Mouse (Mus musculus): ENCODE data around the gene Col6a3. TPM values are rescaled to one million over a fixed set of nuclear protein-coding genes. Genes with fewer than 3 reads are reported as not detected.

The Col6a3 gene
- total RNA-seq (2015) (0.02 TPM in 1 of 2 replicates, not detected in the other), total RNA-seq (2017) (not detected in 2 replicates)

DNA sequence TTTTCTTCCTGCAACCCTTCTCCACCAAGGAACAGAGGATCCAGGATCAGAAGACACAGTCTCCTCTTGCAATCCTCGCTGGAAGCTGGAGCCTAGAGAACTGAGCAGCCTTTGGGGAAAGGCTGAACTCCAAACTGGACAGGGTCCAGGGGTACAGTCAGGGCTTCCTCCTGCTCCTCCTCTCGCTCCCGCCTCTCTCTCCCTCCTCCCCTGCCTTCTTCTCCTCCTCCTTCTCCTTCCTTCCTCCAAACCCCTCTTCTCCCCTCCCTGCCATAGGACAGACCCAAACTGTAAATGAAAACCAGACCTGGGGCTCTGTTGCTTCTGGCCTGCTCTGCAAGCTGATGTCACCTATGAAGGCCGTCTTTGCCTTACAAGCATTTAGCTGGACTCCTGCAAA is at the start of gene Col6a3:
Col6a3 (minus strand) TSS at position 136 of the 400 bp plus-strand sequence.
- no peak for ATAC-seq (ENCODE audit: poor library complexity, severe bottlenecking)

DNA sequence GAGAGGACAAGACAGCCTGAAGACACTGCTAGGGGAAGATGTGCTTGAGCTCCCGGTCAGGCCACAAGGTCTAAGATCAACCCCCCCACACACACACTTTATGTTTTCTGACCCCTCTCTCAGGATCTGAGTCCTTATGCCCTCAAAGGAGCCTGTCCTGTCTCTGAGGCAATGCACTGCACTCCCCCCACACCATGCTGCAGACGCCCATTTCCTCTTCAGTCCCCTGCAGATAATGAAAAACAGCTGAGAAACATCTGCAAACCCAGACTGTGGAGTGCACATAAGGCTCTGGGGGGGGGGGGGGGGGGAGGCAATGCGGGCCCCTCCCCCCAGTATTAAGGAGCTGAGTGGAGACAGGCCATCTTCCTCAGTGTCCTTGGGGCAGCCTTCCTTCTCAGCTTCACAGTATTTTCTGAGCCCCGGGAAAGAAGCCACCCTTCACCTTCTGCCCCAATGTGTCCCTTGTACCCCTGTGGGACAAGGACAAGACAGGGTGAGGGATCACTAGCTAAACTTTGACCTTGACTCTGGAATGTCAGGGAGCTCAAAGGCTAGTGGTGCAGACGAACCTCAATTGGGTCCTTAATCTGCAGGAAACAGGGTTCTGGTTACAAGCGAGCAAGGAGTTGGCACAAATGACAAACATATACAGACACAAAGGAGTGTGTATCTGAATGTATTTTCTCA is 42.1 kb upstream of the Col6a3 start:
- ATAC-seq (ENCODE audit: poor library complexity, severe bottlenecking): no peak

DNA sequence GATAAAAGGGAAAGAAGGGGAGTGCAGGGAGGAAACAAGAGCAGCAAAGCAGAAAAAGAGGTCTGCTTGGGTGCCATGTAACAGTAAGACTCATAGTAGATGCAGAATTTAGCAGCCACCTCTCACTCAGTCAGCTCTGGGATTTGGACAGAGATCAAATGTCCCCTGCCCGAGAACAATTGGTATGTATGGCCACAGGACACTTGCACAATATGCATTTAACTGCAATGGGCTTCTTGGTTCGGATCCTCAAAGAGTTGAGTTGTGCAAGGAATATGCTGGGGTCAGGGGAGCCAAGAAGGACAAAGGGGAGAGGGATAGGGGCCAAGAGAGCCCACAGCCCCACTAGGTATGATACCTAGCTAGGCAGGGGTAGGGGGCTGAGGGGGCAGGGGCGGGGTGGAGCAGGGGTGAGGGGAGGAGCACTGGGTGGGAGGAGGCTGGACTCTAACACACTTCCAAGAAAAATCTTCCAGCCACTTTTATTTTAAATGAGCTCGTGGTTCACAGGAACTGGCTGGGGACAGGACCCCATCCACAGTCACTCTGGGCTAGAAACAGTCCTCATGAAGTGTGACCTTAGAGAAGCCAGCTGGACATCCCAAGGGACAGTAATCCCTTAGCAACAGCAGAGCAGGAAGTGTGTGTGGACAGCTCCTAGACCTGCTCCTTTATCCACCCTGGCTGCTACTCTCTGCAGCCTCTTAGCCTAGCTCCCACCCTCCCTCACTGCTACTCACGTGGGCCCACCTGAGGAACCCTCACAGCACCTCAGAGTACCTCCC is 32.9 kb upstream of the Col6a3 start:
- no peak for ATAC-seq (ENCODE audit: poor library complexity, severe bottlenecking)

DNA sequence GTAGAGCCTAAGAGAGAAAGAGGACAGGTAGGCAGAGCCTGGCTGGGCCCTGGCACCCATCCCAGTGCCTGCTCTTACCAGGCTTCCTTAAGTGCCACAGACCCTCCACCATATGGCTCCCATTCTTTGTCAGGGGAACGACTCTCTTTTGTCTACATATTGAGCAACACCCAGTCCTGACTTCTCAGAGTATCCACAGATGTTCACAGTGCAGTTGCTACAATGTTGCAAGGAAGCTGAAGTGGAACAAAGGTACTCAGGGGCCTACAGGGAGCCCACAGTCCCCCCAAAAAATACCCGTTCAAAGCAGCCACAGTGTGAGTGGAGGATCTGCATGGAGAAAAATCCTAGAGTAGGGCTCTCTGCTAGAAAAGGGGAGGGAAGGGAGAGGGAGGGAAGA is 32.2 kb upstream of the Col6a3 start:
- ATAC-seq (ENCODE audit: poor library complexity, severe bottlenecking): no peak

DNA sequence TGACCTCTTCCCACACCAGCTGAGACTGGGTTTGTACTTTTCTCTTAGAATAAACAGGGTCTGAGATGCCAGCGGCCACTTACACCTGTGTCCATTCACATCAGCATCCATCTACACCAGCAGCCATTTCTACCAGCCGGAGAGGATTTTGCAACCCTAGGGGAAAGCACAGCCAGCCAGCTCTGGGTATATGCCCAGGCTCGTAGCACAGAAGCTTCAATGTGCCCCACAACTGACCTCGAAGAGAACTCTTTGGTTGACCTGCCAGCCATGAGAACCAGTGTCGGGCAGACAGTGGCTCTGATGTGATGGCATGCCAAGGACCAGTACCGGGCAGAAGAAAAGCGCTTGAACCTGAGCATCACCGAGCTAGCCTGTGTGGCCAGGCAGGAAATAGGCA is 31.6 kb upstream of the Col6a3 start:
- no peak for ATAC-seq (ENCODE audit: poor library complexity, severe bottlenecking)

DNA sequence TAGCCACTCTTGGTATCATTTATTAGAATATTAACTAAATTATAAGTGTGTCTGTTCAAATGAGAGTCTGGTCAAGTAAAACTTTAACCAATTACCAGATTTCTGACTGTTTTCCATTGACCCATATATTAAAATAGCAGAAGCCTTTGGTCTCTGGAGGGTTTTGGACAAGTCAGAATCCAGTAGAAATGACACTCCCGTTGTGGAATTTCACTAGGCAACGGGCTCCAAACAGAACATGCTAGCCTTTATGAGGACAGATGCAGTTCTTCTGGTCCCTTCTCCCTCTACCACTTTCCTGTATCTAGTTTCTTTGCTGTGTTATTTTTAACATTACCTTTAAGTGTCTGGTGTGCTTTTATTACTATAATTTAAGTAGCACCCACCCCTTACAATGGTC is 26.8 kb upstream of the Col6a3 start:
- no peak for ATAC-seq (ENCODE audit: poor library complexity, severe bottlenecking)

DNA sequence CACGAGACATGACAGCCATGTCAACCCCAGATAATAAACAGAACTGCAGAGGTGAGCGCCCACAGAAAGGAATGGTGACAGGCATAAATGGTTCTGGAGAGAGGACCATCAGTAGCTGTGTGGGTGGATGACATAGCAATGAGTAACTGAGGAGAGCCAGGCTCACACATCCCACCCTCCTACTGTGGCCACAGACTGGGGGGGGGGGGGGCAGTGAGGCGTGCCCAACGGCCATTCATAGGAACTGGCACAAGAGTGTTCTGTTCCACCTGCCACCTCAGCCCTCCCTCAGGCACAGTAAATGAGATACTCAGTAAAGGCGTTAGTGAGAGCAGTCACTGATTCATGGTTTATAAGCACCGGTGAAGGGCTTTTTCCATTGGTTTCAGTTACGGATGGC is 23.0 kb upstream of the Col6a3 start:
- no peak for ATAC-seq (ENCODE audit: poor library complexity, severe bottlenecking)

DNA sequence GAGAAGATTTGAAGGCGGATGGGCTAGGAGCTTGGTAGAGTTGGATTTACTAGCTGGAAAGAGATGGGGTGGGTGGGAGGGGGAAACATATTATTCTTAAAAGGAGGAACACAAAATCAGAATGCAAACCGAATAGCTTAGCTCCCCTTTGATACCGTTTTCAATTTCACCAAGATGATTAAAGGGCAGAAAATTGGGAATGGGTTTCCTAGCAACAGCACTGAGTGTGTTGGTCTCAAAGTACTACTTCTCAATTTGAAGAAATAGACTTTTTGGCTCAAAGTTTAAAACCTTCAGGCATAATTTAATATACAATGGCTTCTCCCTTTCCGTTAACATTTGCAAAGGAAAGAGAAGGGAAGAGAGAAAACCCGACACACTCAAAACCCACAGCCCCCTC is 12.1 kb upstream of the Col6a3 start:
- no peak for ATAC-seq (ENCODE audit: poor library complexity, severe bottlenecking)

DNA sequence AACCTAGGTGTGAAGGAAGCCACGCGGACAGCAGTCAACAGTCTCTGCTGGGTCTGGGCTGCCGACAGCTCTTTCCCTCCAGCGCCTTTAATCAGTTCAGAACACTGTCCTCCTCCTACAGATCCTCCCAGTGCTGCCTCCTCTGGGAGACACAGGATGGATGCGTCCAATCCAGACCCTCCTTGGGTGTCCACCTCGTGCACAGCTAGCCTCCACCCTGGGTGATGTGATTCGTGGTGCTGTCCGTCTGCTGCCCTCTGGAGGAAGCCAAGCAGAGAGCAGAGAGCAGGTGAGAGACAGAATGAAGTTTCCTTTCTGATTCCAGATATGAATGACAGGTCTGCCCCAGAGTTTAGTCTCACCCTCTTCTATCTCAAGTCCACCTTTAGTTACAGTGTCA is 6.1 kb upstream of the Col6a3 start:
- no peak for ATAC-seq (ENCODE audit: poor library complexity, severe bottlenecking)

DNA sequence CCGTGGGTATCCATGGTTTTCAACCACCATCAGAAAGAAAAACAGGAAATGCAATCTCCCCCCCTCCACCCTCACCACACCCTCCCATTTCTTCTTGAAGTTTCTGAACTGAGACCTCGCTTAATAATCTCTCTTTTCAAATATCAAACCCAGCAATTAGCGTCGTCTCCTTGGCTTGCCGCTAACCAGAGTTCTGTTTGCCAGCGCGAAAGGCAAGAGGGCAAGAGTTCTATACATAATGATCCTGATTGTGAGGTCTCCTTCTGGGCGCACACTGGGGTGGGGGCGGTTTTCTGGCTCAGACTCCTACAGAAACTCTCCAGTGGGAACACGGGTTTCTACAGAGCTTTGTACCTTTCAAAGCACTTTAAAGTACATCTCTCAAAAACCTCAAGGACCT is 1.4 kb upstream of the Col6a3 start:
- no peak for ATAC-seq (ENCODE audit: poor library complexity, severe bottlenecking)

DNA sequence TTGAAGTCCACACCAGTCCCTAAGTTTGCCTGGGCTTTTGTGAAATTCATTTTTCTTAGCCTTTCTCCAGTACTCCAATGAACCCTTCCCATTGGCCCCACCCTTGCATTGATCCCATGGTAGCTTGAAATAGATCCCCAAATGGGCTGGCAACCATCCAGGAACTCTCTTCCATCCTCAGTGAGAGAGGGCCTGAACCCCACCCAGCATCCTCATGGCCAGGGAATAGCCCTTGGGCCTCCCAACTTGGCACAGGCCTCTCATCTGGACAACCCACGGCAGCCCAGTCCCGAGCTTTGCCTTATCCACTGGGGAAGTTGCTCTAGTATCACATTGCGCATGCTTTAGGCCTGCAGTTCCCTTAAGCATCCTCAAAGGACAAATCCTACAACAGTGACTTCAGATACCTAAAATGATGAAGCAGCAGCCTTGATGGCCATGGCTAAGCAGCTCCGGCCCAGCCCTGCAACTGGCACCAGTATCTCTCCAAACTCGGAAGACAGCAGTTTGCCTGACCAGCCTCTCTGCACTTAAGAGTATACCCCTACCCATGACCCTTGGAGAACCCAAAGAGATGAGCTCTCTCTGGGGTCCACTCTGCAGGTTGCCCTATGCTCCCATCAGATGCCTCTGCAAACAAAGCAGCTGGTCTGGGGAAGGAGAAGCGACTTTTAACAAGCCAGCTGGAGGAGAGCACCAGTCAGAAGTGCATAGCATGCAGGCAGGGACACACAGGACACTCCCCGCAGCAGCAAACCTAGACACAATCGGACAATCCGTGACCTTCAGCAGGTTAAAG is 783 bp downstream of the Col6a3 start:
- no peak for ATAC-seq (ENCODE audit: poor library complexity, severe bottlenecking)

DNA sequence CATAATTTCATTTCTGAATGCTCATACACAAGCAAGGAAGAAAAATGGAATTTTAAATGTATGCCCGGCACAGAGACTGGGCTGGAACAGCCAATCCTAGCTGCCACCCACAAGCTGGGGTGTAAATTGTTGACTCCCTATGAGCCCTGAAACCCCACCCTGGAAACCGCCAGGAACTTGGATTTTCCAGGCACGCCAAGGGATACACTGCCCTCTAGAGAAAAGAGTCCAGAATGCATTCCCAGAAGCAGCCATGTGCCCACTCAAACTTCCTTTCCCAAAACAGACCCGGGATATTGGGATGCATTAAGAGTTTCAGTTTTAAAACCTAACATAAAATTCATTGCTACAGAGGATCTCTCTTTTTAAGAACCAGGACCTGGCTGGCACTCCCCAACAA is 3.5 kb downstream of the Col6a3 start:
- ATAC-seq (ENCODE audit: poor library complexity, severe bottlenecking): no peak

DNA sequence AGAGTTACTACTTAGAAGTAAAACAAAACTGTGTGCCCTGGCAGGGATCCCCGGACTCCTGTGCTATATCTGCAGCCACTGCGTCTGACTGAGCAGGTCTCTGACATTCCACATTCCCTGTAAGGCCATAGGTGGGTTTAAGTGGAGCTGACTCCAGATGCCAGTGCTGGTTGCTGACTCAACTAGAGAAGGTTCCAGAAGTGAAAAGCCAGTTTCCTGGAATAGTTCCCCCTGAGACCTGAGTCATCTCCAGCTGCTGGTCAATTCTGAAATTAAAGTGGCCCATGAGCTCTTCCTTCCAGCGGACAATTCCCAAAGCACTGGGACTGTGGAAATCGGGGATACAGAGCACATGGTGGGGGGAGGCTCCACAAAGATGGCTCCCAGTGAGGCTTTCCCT is 5.1 kb downstream of the Col6a3 start:
- ATAC-seq (ENCODE audit: poor library complexity, severe bottlenecking): no peak

DNA sequence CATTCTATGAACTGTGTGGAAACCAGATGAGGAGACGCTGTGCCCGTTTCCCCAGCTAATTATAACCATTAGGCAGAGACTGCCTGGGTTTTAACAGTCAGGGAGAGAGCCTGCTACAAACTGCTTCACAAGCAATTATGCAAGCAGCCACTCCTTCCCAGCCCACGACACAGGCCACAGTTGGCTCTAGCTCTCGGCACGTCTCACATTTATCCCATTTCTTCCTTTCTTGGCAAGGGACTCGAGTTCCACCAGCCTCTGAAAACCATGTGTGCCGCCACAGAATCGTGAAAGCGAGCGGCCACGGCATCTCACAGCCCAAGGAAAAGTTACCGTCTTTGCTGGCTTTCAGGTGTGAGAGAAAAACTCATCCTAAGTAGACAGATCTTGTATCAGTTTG is 5.5 kb downstream of the Col6a3 start:
- ATAC-seq (ENCODE audit: poor library complexity, severe bottlenecking): no peak

DNA sequence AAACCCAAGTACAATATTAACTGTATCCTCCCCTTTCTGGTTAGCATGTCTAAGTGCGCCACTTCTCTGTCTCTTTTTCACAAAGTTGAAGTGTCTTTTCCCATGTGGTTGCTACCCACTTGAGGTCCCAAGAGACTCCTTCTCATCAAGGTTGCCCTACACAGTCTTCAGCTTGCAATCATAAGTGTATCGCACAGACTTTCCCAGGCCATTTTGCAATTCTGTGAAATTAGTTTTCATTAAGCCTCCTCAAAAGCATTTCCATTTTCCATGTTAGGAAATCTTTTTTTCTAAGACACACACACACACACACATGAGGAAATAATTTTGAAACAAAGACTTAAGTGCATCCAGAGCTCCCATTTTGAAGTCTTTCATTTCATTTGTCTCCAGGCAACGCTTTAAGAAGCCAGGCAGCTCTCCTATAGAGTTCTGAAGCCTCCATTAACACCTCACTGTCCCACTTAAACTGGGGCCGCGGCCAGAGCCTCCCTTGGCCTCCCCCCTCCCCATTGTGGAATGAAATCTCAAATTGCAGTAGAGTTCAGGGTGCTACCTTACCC is 7.5 kb downstream of the Col6a3 start:
- no peak for ATAC-seq (ENCODE audit: poor library complexity, severe bottlenecking)

DNA sequence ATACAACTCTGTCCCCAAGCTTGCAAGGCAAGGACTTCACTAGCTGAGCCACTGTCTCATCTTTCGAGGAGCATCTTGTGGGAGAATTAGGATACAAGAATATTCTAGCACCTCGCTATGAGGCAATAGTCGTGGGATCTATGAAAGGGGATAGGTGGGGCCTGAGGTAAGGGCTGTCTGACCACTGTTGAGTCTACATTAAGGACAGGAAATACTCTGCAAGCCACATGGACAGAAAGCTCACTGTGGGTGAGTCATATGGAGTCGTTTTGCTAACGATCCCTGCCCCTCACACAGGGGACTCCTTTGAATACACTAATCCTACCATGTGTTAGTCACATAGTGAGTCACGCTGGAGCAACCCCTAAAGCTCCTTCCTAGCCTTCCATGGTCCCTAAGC is 9.1 kb downstream of the Col6a3 start:
- no peak for ATAC-seq (ENCODE audit: poor library complexity, severe bottlenecking)

DNA sequence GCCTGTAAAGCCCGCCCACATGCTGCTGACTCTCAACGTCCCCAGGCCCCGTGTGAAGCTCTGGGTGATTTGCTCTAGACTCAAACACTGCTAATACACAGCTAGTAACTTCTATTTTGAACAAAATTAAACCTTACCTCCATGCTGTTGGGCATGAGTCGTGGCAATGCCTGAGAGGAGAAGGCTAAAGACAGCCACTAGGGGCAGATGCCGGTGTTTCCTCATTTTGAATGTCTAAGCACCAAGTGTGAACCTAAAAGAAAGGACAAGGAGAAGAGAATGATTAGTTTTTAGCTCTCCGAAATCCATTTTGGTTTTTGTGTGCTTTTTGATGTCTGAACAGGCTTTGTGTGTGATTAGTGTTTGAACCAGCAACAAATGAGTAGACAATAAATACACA is 13.8 kb downstream of the Col6a3 start:
- no peak for ATAC-seq (ENCODE audit: poor library complexity, severe bottlenecking)

DNA sequence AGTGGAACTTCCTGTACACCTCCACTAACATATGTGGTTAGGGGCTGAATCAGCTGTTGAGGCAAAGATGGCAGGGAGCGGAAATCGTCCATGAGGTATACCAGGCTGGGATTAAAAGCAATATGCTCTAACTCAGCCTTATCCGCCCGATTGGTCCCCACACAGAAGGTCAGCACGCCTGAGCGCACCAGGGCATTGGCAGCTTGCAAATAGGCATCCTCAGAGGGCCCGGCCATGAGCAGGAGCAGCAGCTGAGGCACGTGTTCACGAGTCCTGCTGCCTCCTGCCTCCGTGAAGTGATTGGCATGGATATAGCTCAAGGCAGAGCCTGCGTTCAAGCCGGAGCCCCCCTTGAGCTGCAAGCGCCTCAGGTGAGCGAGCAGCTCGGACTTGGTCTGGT is 30.5 kb downstream of the Col6a3 start:
- no peak for ATAC-seq (ENCODE audit: poor library complexity, severe bottlenecking)

DNA sequence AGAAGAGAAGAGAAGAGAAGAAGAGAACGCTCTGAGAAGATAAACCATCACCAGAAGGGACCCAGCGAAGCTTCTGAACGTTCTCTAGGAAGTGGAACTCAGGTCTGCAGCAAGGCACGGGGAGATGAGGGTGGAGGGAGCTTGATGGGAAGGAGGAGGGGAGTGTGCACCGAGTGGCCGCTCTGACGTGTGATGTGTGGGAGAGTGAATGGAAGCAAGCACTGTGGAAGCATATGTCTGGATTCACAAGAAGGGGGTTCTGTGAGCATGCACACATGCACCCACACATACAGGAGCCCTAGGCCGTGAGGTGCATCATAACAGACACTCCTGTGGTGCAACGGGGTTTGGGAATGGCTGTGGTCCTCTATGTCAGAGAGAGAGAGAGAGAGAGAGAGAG is 34.8 kb downstream of the Col6a3 start:
- no peak for ATAC-seq (ENCODE audit: poor library complexity, severe bottlenecking)

DNA sequence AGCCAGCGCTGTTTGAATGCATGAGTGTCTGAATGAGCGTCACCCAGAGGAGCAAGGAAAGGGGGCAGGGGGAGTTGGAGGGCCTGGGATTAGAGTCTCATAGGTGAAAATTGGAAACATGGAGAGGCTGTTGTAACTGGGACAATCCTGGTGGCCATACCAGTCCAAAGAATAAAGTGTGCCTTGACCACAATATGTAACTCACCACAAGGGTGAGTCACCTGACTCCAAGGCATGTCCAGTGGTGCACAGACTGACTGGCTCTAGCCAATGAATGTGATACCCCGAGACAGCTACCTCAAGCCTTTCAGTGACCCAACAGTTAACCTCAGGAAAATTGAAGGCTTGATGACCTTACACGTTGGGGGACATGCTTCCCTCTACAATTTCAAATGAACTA is 40.7 kb downstream of the Col6a3 start:
- no peak for ATAC-seq (ENCODE audit: poor library complexity, severe bottlenecking)

DNA sequence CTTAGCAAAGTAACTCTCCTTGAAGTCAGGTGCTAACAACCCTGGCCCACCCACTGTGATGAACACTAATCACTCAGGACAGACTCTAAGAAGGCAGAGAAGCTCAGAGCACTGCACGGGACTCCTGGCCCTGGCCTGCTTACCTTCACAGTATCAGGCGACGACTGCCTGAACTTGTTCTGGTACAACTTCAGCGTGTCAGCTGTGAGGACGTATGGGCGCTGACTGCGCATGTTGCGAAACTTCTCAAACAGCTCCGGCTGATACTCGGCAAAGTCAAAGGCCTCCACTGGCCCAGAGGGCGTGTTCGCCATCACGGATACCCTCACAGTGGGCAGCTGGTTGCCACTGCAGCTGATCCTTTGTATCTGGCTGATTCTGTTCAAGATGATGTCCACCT is 42.7 kb downstream of the Col6a3 start:
- no peak for ATAC-seq (ENCODE audit: poor library complexity, severe bottlenecking)

All from megakaryocyte, adult 5-6 weeks (primary cell).